Mouse (Mus musculus) embryo, embryonic 9.5 days (tissue): Measurements from ENCODE around the gene Sympk.

Source experiments
- DNase-seq: peaks from one replicate; pipeline ENCODE4 v3.0.0-alpha.2; 2017; ENCODE audit errors: extremely low spot score

Gene Sympk

GRCm38 (mm10) chr7:19007026-19007977, 16.9 kb upstream of the Sympk start:
- DNase-seq: no peak

GRCm38 (mm10) chr7:19010581-19010980, 13.6 kb upstream of the Sympk start:
- DNase-seq: no peak

DNA sequence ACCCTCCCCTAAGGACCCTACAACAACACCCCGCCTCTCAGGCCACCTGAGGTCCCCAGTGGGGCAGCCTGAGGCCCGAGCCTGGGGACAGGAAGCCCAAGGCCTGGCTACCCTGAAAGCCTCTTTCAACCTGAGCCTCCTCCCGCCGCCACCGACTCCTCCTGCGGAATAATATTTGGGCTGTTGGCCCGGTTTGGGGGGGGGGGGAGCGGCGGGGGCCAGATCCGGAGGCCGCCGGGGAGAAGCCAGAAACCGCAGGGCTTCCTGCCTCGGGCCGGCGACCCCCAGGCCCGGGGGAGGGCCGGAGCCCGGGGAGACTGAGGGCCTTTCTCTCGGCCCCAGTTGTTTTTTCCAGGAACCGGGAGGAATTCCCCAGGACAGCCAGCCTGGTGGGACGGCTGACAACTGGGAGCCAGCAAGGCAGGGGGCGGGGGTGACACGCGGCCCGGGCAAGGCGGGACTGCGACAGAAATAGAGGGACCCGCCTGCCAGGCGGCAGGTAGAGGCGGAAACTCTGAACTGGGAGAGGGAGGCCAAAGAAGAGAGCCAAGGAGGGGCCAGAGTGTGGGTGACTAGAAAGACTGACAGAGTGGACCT, 12.1 kb upstream of the Sympk start:
- peak; percentile 55 for DNase-seq

DNA sequence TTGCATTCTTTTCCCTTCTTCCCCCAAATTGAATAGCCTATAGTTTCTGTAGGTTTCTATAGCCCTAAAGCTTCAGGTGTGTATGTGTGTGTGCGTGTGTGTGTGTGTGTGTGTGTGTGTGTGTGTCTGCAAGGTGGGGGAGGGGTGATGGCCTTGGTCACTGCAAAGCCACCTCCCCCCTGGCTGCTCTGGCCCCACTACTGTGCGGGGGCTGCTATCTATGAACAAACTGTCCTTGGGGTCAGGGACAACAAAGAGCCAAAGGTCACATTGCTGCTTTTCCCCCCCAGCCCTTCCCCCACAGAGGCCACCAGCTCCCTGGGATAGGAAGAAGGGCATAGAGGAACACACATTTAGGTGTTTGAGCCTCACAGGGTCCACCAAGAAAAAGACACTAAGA, 11.3 kb upstream of the Sympk start:
- DNase-seq: no peak

- no peak for DNase-seq
Observed at GRCm38 (mm10) chr7:19014452-19014851, 9.7 kb upstream of the Sympk start.

GRCm38 (mm10) chr7:19016042-19016441, 8.1 kb upstream of the Sympk start:
- no peak for DNase-seq

GRCm38 (mm10) chr7:19017909-19018308, 6.3 kb upstream of the Sympk start:
- no peak for DNase-seq

DNA sequence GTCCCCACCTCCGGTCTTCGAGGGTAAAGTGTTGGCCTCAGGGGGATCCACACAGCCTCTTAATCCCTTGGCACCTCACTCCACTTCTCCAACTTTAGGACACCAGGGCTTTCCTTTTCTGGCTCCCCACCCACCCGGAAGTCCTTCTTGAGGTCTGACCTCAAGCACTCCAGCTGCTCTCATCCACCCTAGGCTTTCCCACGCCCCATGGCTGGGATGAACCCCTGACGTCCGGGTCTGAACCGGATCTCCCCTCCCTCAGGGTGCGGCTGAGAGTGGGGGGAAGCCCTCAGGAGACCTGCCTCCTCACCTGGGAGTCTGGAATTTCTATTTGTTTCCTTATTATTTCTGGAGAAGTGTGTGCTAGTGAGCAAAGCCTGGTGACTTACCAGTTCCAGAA, 3.1 kb upstream of the Sympk start:
- no peak for DNase-seq

- no peak for DNase-seq
Observed at GRCm38 (mm10) chr7:19022189-19022958, 1.8 kb upstream of the Sympk start.

DNA sequence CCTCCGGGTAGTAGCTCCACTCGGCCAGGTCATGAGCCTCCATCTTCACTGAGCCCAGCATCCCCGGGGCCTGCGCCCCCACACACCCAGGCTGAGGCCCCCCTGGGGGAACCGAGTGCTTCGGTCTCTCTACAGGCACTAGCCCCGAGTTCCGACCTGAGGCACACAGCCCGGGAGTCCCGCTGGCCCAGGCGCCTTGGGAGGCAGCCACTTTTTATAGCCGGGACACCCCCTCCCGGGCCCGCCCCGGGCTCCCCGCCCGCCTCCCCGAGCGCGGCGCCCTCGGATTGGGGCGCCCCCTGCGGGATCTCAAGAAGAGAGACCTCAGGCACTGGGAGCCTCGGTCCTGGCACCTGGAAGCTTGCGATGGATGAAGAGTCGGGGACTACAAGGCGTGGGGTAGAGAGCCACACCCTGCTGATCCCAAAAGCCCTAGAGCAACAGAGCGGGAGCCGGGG, 791 bp upstream of the Sympk start, which contains the start of gene Foxa3:
Gene Foxa3, minus strand, starts transcription at position 182 of the 458 bp plus-strand sequence.
- no peak for DNase-seq

DNA sequence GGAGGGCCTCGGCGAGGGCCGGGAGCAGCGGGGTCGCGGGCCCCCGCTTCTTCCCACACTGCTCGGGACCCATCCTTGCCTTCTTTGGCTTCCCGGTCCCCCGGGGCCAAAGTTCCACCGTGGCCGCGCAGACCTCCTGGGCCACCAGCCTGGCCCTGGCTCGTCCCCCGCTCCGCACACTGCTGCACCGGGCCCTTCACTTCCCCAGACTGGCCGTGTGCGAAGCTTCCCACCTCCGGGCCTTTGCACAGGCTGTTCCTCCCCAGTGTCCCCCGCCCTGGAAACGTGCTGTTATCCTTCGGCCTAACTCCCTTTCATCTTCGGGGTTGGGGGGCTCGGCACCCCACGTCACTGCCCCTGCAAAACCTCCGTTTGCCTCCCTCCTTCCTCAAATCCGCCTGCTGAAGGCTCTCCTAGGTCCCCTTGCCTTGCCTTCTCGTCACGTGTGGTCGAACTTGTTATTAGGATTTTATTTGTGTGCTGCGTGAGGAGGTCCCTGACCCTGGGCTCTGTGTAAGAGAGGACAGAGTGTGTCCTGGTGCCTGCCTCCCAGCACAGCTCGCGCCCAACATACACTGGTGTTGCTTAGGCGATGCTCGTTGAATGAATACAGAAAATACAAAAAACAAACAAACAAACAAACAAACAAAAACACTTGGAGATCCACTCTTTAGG, 541 bp downstream of the Sympk start:
- peak; percentile 45 for DNase-seq

GRCm38 (mm10) chr7:19028067-19028466, 3.9 kb downstream of the Sympk start:
- no peak for DNase-seq

GRCm38 (mm10) chr7:19029084-19029653, 5.0 kb downstream of the Sympk start:
- peak; percentile 68 for DNase-seq

- DNase-seq: no peak
Observed at GRCm38 (mm10) chr7:19031641-19032040, 7.5 kb downstream of the Sympk start.

- DNase-seq: no peak
Observed at GRCm38 (mm10) chr7:19044616-19045015, 20.4 kb downstream of the Sympk start.

GRCm38 (mm10) chr7:19046286-19047069, 22.3 kb downstream of the Sympk start:
- DNase-seq: no peak

GRCm38 (mm10) chr7:19048006-19048527, 23.9 kb downstream of the Sympk start:
- no peak for DNase-seq

- no peak for DNase-seq
Observed at GRCm38 (mm10) chr7:19049252-19049651, 25.1 kb downstream of the Sympk start.

GRCm38 (mm10) chr7:19050172-19050571, 26.0 kb downstream of the Sympk start:
- DNase-seq: no peak

DNA sequence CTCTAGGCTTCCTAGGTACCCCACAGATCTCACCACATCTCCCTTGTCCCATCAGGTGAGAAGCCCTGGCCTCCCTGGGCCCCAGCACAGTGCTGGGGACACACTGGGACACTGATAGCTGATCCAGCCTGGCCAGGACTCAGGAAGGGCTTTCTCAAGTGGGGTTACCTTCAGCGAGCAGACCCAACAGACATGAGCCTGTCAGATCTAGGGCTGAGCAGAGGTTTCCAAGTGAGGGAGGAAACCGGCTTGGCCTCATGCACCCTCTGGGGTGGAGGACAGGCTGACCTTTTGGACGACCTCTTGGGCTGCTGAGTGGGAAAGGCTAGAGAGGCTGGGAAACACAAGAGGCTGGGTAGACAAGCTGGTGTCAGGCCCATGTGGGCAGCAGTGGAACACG, 27.0 kb downstream of the Sympk start:
- no peak for DNase-seq
